Comparison of ENCODE assay signal across 11 mouse cellular contexts in the genomic region with DNA sequence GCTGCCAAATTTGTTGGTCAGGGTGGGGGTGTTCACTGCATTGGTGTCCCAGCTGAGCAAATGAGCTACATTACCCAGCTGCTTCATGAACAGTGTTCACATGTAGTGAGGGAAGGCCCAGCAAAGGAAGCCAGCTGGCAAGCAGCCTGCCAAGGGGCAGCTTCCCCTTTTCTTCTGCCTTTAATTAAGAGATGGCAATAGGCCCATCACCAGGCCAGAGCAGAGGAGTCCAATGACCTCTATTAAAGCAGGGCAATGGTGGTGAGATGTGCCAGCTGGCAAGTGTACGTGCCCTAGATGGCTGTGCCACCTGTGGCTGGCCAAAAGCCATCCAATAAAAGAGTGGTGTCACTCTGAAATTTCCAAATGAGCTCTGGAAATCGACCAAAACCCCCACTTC.
DNase-seq lines count a peak whose midpoint lies in the region; ATAC-seq and TF ChIP-seq lines count a peak whose summit lies in the region.
"Had no signal": no experiment of that assay in that cellular context is flagged by ENCODE, and none has a peak within 500 bp of the region (broad histone marks: within the 10 kb centered on the region; RNA-seq: fewer than 3 reads in every experiment).

No protein-coding gene starts in this region.

- no peaks in the 10 kb centered on the region for H3K9me3 ChIP-seq in hindbrain, postnatal 0 days (ENCODE audit: low read length)
- H3K9me3 ChIP-seq in midbrain, embryonic 16.5 days (replicated peaks; ENCODE audit: control insufficient read depth, low read length, poor library complexity, severe bottlenecking) = no peaks in the 10 kb centered on the region
- H3K9me3 ChIP-seq in kidney, embryonic 15.5 days (replicated peaks) = no peaks in the 10 kb centered on the region
- H3K9me3 ChIP-seq: limb, embryonic 10.5 days had no signal

- no peak for TF ChIP-seq CTCF in brain, embryonic 14.5 days (IDR thresholded peaks at IDR 0.05; ENCODE audit: borderline replicate concordance, extremely low read depth, insufficient read depth, insufficient read length)
- no peak for TF ChIP-seq CTCF in hindbrain, postnatal 0 days (IDR thresholded peaks at IDR 0.05; ENCODE audit: low read depth)

- H3K4me3 ChIP-seq in hindbrain, postnatal 0 days (ENCODE audit: low read length) = no peak overlapping the region
- no peak overlapping the region for H3K4me3 ChIP-seq in midbrain, embryonic 16.5 days (ENCODE audit: low read depth, low read length)
- no peak overlapping the region for H3K4me3 ChIP-seq in kidney, embryonic 15.5 days (replicated peaks)
- H3K4me3 ChIP-seq: limb, embryonic 10.5 days had no signal

- no peaks in the 10 kb centered on the region for H3K27me3 ChIP-seq in hindbrain, postnatal 0 days (ENCODE audit: insufficient read depth, low read length)
- H3K27me3 ChIP-seq in midbrain, embryonic 16.5 days (ENCODE audit: control insufficient read depth, insufficient read depth, low read depth, low read length) = no peaks in the 10 kb centered on the region
- H3K27me3 ChIP-seq in kidney, embryonic 15.5 days = no peaks in the 10 kb centered on the region

- ATAC-seq in hindbrain, postnatal 0 days = peak; percentile 94
- peak; percentile 88 for ATAC-seq in midbrain, embryonic 16.5 days
- ATAC-seq in kidney, embryonic 15.5 days (replicated peaks; ENCODE audit: low FRiP score) = no peak

- H3K9ac ChIP-seq in hindbrain, postnatal 0 days (replicated peaks; ENCODE audit: low read length) = no peak overlapping the region
- no peak overlapping the region for H3K9ac ChIP-seq in midbrain, embryonic 16.5 days (ENCODE audit: low read depth, low read length)
- H3K9ac ChIP-seq in kidney, embryonic 15.5 days = no peak overlapping the region

- H3K36me3 ChIP-seq in hindbrain, postnatal 0 days (ENCODE audit: insufficient read depth, low read length) = no peaks in the 10 kb centered on the region
- no peaks in the 10 kb centered on the region for H3K36me3 ChIP-seq in midbrain, embryonic 16.5 days (ENCODE audit: control insufficient read depth, insufficient read depth, low read length)
- H3K36me3 ChIP-seq in kidney, embryonic 15.5 days = no peaks in the 10 kb centered on the region
- H3K36me3 ChIP-seq: limb, embryonic 10.5 days had no signal

- DNase-seq in cerebellum, adult 9-10 months = peak; percentile 1
- DNase-seq in cerebellum, postnatal 36 days = no peak
- DNase-seq in brain, embryonic 14.5 days (ENCODE audit: low read depth) = peak; percentile 97
- peak; percentile 86 for DNase-seq in hindbrain, postnatal 0 days (ENCODE audit: low spot score)
- no peak for DNase-seq in liver
- no peak for DNase-seq in kidney, postnatal 36 days
- DNase-seq: cerebellum, adult 9-11 months; lung, postnatal 4 days had no signal

- no peaks in the 10 kb centered on the region for H3K4me1 ChIP-seq in hindbrain, postnatal 0 days (ENCODE audit: insufficient read depth, low read length)
- no peaks in the 10 kb centered on the region for H3K4me1 ChIP-seq in midbrain, embryonic 16.5 days (ENCODE audit: control insufficient read depth, insufficient read depth, low read length)
- no peaks in the 10 kb centered on the region for H3K4me1 ChIP-seq in kidney, embryonic 15.5 days
- H3K4me1 ChIP-seq: limb, embryonic 10.5 days had no signal

- no peak overlapping the region for H3K27ac ChIP-seq in hindbrain, postnatal 0 days
- H3K27ac ChIP-seq in midbrain, embryonic 16.5 days (ENCODE audit: low read length) = no peak overlapping the region
- no peak overlapping the region for H3K27ac ChIP-seq in kidney, embryonic 15.5 days
- H3K27ac ChIP-seq: limb, embryonic 10.5 days had no signal

- H3K4me2 ChIP-seq in hindbrain, postnatal 0 days (ENCODE audit: low read depth, low read length) = no peak overlapping the region
- H3K4me2 ChIP-seq in midbrain, embryonic 16.5 days (ENCODE audit: low read length) = no peak overlapping the region
- no peak overlapping the region for H3K4me2 ChIP-seq in kidney, embryonic 15.5 days

- WGBS in hindbrain, postnatal 0 days = 30% methylated on average over 2 of the region's 2 CpGs
- WGBS in midbrain, embryonic 16.5 days = 55% methylated on average over 2 of the region's 2 CpGs
- WGBS in kidney, embryonic 15.5 days = 55% methylated on average over 2 of the region's 2 CpGs

- no peak for TF ChIP-seq POLR2A in brain, embryonic 14.5 days (IDR thresholded peaks at IDR 0.05; ENCODE audit: borderline replicate concordance, extremely low read depth, insufficient read depth, insufficient read length, poor library complexity, severe bottlenecking)

Comparison
In these comparisons a context has a peak if more than half of its experiments do, and no peak if none do; other contexts are left out.
1. DNase-seq: peak in cerebellum, adult 9-10 months (single experiment), brain, embryonic 14.5 days (single experiment) and hindbrain, postnatal 0 days (single experiment); none in cerebellum, postnatal 36 days (0 of 2), liver (single experiment) and kidney, postnatal 36 days (0 of 2).